Mouse (Mus musculus) embryonic fibroblast, embryonic 13.5 days (primary cell): ENCODE data around the gene Slc9a8.

Experiments
- CTCF ChIP-seq: IDR thresholded peaks from 2 replicates; pipeline ENCODE4 v1.5.1; 2011; ENCODE audit warnings: mild to moderate bottlenecking, control low read depth, low read length, moderate library complexity, borderline replicate concordance; ENCODE audit not compliant: insufficient read depth
- POLR2A ChIP-seq: IDR thresholded peaks from 2 replicates; pipeline ENCODE4 v1.6.1; 2011; ENCODE audit warnings: low read depth, mild to moderate bottlenecking, control low read depth, low read length, moderate library complexity

- TF ChIP-seq CTCF: no peak
- no peak for TF ChIP-seq POLR2A
Measured at GRCm38 (mm10) chr2:167519606-167520252, 98.2 kb downstream of the Slc9a8 start.
